Mouse (Mus musculus) heart, postnatal 10 days (tissue): ENCODE measurements at regions not wholly inside any gene's neighbourhood (a gene's known extent, or its start where the extent isn't known, plus 50 kb on each side); places are given as distances from the start of the nearest gene placed in this dataset.

ENCODE experiments used
- DNase-seq, 2 experiments: peaks; one replicate each; pipeline ENCODE4 v3.0.0; 2021
- intact Hi-C: fragments of 180-260 bp; cut with DNase I; formaldehyde crosslinking; loops from one replicate; pipeline ENCODE4 v1.15.1; 2025

DNA sequence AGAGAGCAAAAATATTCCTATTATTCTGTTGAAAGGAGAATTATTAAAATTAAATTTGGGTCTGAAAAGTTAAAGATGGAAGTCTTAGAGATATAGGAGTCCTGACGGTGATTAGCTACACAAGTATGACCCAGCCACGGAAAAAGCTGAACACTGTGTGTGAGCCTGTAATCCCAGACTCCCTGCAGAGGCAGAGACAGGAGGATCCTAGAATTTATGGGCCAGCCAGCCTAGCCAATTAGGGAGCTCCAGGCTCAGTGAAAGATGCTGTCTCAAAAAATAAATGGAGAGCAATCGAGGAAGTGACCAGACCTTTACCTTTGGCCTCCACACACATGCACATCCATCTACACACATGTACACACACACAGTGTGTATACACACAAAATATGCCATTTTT lies 307.5 kb downstream of the Qk start:
- no peak for DNase-seq

DNA sequence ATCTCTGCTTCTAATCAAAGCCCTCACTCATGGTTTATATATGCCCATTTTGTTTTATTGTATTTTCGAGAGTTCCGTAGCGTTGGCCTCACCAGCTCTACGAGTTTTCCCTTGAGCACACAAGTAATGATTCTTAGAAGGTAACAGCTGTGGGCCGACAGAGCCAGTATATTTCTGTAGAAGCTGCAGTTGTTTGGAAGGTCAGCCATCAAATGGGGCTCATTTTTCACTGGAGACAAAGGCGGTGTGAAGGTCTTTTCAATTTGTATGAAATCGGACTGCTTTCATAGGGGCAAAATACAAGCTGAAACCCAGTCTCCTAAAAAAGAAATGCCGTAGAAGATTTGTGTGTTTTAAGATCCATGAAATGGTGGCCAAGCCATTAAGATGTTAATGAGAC lies 307.9 kb downstream of the Qk start:
- intact Hi-C loops, result no loop called here
- DNase-seq, result no peak

More for the DNA sequence above, 307.5 kb downstream of the Qk start:
- intact Hi-C loops, result no loop called here

DNA sequence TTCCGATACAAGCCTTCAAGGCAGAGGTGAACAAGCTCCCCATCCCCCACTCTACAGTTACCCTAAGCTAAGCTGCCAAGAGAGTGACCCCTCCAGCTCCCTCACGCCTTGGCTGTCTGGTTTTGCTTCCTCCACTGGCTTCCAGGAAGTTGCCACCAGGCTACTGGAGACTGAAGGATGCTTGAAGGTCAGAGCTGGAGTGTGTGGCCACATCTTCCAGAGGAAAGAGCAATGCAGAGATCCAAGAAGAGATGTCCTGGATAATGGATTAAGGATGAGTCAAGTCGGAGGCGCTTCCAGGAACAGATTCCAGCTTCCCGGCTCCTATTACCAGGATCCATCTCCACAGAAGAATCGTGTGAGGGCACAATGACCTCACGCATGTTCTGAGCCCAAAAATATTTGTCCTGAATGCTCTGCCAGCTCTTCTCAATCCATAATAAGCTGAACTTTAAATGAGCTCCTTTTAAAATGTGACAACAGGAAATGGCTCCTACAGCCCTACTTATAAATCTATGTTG lies 318.5 kb downstream of the Qk start:
- intact Hi-C loops, result no loop called here
- peak; percentile 63 to 66 for DNase-seq

DNA sequence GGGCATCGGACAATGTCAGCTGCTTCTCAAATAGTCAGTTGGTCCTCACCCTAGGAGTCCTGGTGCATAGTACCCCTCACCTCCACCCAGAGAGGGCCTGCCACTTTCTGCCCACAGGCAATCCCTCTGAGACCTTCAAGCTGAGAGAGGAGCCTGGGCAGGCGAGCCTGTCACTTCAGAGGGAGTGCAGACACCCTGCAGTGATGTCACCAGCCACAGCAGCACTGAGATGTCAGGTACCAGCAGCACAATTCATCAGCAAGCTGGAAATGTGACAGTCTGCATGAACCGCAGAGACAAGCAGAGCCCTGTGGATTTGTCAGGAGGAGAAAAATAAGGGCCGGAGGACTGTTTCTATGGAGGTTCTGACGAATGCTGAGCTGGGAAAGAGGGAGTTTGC lies 324.3 kb downstream of the Qk start:
- no peak for DNase-seq
- intact Hi-C loops, result no loop called here

DNA sequence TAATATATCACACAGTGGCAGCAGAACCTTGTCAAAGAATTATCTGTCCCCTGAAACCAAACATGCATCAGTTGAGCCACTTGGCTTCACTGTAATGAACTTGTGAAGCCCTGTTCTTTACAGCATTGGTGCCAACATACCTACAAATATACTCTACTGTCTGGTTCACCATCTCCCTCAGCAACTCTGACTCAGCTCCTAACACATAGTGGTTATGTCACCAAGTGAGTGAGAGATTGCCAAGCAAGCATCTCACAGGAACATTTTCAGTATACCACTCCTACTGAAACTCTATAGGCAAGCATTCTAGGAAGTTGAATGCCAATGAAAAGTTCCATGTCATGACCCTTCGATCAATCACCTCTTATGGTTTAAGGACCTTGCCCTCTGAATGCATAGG lies 321.2 kb upstream of the Pabpc6 start:
- no peak for DNase-seq
- intact Hi-C loops, result no loop called here

DNA sequence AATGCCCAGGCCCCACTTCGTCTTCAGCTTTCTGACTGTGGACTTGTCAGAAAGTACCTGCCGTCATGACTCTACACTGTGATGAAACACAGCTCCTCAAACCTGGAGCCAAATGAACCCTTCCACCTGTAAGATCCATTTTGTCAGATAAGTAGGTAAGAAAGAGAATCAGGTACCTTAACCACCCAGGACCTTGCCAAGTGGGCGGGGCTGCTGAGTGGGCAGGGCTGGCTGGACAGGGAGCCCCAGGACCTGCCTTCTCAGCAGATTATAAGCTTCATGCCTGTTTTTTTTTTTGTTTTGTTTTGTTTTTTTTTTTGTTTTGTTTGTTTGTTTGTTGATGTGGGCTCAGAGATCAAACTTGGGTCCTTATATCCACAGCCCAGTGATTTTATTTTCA lies 311.8 kb upstream of the Pabpc6 start:
- no peak for DNase-seq
- intact Hi-C loops, result no loop called here

DNA sequence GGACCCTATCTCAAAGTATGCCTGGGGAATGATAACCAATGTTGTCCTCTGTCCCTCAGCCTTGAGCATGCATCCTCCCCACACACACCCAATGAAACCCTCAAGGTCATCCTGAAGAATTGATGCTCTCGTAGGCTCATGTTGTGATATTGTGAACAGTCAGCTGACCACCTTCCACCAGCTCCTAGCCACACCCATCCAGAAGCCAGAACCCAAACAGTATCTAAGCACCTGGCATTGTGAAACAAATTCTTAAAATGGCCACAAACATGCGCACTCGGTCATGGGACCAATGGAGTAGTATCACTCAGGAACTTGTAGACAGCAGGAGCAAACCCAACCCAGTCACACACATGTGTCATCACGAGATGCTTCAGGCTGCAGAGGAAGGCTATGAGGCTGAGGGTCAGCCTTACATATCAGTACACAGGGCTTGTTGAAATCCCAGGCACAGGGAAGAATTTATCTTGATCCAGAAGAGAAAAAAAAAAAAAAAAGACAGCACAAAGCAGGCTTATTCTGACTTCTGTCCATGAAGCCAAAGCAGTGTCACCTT lies 307.4 kb upstream of the Pabpc6 start:
- no peak for DNase-seq
- intact Hi-C loops, result loop anchor here (5.0 kb wide), 1 partner anchor 80 kb away; no protein-coding TSS in a partner anchor

DNA sequence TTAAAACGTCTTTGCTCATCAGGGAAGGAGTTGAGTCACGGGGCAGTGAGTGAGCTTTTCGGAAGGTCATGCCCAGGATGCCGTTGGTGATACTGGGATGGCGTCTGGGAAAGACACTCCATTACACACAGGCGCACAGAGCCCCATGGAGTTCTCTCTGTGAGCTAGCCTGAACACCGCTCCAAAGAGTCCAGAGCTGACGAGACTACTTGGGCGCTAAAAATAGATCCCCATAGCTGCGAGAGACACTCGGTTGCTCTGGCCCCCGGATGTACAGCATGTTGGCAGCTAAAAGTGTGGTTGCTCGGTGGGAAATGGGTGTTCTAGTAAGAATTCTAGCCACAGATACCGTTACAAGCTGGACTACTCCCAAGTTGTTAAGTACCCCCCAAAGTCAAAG lies 306.5 kb upstream of the Pabpc6 start:
- peak; percentile 30 to 31 for DNase-seq
- intact Hi-C loops, result loop anchor here (5.0 kb wide), 1 partner anchor 79 kb away; no protein-coding TSS in a partner anchor

DNA sequence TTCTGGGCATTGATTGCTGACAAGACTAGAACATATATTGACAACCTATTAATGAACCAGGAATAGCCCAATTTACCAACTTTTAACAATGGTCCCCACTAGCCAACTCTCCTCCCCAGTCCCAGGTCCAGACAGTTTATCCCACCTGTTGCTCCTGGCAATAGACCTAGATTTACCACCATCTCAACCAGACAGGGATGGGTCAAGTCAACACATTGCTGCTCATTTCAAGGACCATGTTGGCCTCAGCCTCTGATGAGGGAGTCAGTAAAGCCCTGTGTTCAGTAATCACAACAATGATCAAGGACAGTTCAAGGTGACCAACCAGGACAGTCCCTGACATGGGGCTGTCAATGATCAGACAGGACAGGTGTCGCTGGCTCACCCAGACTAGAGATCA lies 305.6 kb upstream of the Pabpc6 start:
- DNase-seq, result no peak
- intact Hi-C loops, result loop anchor here (5.0 kb wide), 1 partner anchor 78 kb away; no protein-coding TSS in a partner anchor

DNA sequence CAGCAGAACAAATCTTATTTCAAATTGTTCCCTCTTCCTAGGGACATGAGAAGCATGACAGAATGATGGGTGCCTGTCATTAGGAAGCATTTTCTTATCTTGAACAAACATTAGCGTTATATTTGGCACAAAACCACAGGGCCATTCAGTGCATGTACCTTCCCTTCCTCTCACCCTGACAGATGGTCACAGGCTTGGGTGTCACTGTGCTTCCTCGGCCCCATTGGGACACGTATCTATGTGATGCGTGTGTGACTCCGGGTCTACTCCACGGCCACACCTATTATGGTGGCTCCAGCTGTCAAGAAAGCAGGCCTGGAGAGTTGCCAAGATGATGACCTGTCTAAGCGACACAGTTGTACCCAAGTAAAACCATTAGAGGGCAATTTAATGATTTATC lies 298.5 kb upstream of the Pabpc6 start:
- intact Hi-C loops, result no loop called here
- DNase-seq, result peak in 1 of 2 experiments; percentile 13

DNA sequence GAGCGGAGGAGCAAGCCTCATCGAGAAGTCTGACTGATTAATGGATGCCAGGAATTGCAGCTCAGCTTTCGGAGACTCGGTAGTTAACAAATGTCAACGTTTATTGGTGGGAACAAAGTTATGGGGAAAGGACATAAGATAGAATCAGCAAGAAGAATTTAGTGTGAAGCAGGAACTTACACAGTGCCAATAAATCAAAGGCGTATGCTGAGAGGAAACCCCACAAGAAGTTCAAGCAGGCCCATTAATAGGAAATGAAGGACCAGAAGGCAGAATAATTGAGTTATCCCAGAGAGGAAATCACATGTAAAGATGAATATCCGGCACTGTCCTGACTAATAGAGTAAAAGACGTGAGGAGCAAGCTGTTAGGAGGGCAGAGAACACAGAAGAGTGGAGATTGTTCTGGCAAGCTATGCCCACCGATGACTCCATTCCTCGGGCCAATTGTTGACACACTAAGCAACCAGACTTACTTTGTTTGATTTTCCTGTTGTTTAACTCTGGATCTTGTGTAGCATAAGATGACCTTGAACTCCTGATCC lies 293.4 kb upstream of the Pabpc6 start:
- intact Hi-C loops, result loop anchor here (5.0 kb wide), 1 partner anchor 74 kb away; no protein-coding TSS in a partner anchor
- DNase-seq, result no peak

DNA sequence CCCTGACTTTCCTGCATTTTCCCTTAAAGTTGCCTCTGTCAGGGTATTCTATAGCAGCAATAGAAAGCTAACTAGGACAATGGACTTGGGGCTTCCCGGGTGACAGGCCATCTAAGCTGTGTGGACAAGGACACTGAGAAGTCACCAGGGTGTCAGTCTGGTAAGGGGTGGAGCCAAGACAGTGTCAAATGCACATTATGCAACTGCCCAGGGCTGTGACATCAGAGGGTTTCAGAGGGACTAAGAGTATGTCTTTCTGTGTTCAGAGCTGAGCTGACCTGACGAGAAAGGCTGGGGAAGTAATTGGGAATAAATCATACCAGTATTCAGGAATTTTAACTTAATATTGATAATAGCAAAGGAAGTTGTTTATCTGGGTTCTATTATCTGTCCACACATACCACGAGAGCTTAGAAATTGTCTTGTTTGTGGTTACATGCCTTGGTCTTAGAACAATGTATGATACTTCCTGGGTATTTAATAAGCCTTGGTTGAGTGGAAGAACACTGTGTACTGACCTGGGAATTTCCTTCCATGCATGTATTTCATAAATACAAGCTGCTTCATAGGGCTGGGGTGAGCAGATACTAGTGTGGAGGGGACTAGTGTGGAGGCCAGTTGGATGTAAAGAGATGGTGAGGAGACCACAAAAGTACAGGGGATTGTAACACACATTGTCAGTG lies 279.6 kb upstream of the Pabpc6 start:
- intact Hi-C loops, result no loop called here
- DNase-seq, result no peak

DNA sequence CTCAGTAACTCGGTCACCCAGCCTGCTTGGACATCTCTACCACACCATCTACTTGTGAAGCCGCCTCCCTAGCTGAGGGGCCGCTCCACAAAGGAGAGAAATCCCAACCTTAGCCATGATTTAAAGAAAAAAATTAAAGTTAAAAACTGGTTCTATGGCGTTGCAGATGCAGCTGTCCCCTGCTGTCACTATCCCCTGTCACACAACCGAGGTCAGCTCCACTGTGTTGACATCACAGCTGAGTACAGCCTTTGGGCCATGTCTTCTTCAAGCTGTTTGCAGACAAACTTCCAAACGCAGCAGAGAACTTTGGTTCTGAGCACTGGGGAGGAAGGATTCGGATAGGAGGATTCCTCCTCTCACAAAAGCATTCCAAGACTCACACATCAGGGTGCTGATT lies 278.1 kb upstream of the Pabpc6 start:
- intact Hi-C loops, result no loop called here
- no peak for DNase-seq

DNA sequence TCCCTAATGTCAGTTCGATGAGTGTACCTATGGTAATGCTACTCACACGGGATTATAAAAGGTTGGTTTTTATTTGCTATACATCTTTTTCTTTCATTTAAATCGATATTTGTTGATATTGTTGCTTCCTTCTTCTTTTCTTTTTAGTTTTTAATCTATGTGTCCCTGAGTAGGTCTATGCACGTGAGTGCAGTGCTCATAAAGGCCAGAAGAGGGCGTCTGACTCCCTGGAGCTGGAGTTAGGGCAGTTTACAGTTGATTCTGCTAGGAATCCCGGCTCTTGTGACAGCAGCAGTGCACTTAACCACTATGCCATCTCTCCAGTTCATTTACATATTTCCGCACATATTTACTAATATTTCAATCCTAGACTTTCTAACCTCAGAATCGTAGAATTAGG lies 275.0 kb upstream of the Pabpc6 start:
- intact Hi-C loops, result no loop called here

DNA sequence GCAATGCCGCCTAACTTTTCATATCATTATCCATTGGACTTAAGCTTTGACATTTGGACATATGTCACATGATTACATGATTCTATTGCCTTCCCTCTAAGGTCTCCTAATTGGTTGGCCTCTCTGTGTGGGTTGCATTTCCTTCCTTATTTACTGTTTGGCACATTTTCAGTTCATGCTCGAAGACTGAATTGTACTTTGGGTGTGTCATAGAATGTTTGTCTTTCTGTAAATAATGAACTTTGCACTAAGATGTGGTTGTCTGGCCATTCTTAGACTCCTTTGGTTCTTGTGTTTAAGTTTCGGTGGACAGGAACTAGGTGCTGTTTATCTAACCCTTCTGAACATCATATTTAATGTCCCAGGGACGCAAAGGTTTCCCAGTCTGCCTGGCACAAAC lies 272.7 kb upstream of the Pabpc6 start:
- no peak for DNase-seq

More for the DNA sequence above, 275.0 kb upstream of the Pabpc6 start:
- no peak for DNase-seq

DNA sequence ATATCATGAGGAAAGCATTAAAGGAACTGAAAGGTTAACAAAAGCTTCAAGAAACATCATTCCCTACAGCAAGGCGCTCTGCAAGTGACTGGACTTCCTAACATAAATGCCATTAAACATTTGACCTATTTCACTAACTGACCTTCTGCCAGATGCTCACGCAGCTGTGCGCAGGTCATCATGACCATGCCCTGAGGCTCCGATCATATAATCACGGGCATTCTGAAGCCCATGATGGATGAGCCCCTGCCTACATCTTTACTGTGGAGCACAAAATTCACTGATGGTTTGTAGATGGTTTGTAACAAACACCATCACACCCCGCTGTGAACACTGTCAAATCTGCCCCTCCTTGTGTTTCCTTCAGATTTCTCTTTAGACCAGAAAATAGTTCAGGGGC lies 270.1 kb upstream of the Pabpc6 start:
- intact Hi-C loops, result no loop called here
- DNase-seq, result no peak

More for the DNA sequence above, 272.7 kb upstream of the Pabpc6 start:
- intact Hi-C loops, result no loop called here

DNA sequence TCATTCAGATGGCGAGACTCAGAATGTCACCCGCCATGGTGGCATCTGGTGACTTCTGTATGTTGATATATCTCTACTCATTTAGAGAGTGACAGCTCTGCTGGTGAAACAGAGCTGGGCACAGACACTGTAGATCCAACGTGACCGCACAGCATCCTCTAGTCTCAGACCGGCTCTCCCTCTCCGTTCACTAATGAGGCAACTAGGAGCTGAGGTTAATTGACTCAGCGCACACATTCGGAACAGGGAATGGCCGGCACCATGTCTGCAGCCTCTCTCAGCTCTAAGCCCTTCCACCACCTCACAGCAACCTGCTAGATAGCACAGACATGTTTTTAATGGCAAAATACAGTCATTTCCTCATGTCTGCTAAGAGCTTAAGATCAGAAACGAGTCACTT lies 268.9 kb upstream of the Pabpc6 start:
- no peak for DNase-seq
- intact Hi-C loops, result no loop called here

DNA sequence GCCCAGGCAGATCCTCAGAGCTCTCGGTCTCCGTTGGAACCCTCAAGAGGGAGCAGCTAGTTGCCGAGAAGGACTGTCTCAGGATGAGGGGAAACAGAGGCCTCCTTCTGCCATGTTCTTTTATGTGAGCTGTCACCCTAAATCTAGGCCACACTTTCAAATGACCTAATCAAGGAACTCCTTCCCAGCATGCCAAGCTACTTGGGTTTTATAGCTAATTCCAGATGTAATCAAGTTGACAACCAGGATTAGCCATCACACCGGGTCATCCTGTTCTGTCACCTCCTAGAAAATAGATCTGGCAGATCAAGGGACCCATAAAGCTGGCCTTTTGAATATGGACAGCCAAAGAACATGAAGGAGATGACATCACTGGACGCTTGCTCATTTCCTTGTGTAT lies 267.7 kb upstream of the Pabpc6 start:
- intact Hi-C loops, result no loop called here
- no peak for DNase-seq

DNA sequence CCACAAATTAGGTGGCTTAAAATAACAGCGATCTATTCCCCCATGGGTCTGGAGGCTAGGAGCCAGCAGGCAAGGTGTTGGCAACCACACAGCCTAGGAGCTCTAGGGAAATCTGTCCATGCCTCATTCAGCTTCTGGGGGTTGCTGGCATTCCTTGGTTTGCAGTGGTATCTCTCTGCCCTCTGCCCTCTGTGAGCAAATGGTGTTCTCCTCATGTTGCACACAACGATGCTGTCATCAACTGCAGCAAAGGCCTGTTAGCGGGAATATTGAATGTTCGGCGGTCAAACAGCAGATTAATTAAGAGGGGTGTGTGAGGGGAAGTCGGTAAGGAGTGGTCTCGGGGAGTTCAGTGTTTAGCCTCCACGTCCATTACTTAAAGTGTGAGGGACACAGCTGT lies 262.7 kb upstream of the Pabpc6 start:
- no peak for DNase-seq
- intact Hi-C loops, result no loop called here

DNA sequence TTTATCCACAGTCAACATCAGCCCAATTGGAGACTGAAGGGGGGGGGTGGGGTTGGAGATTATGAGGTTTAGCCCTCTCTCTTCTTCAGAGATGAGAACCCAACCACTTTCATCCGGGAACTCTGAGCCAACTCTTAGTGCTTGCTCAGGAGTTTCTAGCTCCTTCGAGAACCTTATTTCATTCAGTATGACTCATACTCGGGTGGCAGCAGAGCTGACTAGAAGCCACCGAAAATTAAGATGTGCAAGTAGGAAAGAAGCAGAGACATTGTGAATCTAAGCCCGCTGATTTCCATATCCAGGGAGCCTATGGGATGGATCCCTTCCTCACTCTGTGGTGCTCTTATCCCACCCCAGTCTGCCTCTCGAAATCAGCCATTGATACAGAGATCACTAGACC lies 262.0 kb upstream of the Pabpc6 start:
- intact Hi-C loops, result no loop called here

DNA sequence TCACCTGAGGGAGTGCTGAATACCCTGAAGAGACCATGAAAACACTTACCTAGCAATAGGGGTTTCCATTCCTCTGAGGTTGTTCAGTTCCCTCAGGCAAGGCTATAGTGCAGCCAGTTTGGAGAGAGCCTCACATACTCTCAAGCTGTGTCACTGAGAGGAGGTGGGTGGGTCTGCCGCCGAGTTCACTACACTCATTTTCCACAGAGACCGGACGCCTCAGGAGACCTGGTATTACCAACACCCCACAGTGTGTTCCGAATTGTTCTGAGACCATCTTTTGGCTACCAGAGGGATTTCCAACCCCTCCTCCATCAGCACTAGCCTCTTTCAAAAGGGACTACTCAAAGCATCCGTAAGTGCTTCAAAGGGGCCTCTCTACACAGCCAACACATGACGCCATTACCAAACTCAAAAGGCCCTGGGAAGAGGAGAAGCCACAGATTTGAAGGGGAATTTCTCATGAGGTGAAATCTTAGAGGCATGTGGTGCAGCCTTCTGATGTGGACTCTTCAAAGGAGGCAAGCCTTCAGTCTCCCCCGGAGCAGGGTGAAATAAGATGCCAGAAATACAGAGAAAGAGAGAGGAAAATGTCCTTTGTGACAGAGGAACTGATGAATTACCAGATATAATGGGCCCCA lies 260.1 kb upstream of the Pabpc6 start:
- intact Hi-C loops, result no loop called here
- no peak for DNase-seq

More for the DNA sequence above, 262.0 kb upstream of the Pabpc6 start:
- no peak for DNase-seq

DNA sequence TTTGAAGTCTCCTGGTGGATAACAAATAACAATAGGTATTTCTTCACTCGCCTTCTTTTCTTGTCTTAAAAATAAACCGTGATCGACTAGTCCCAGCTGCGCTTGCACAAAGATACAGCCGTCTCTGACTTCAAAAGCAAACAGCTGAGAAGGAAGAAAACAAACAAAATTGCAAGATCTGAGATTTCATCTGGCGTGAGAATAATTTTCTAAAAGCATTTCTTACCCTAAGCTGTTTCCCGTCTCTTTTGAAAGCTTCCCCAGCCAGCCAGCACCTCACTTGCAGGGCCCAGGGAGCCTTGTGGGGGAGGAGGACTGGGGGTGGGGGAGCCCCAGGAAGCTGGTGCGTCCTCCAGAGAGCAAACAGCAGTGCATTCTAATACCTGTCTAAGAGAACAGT lies 258.2 kb upstream of the Pabpc6 start:
- intact Hi-C loops, result no loop called here

More for the DNA sequence above, 258.2 kb upstream of the Pabpc6 start:
- no peak for DNase-seq
